In the genomic region with DNA sequence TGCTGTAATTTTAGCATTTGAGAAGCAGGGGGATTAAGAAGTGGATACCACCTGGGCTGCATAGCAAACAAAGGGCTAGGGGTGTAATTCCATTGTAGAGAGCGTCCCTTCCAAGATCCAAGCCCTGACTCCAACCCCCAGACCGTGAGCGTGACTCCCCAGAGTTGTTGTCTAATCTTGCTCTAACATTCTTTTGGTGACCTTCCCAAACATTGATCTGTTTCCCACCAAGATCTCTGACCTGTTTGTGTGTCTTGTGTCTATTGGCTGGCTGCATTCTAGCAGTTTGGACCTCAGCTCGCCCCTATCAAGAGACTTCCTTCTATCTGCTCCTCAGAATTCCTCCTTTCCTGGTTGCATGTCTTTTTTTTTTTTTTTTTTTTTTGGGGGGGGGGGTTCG, we compare ENCODE assay signal across 30 mouse cellular contexts.
"Had no signal": no experiment of that assay in that cellular context is flagged by ENCODE, and none has a peak within 500 bp of the region (broad histone marks: within the 10 kb centered on the region; RNA-seq: fewer than 3 reads in every experiment).

No protein-coding gene starts in this region.

- H3K9ac ChIP-seq: limb, embryonic 12.5 days; limb, embryonic 13.5 days; limb, embryonic 15.5 days; liver, embryonic 13.5 days; liver, embryonic 14.5 days; liver, embryonic 15.5 days; lung, embryonic 14.5 days; lung, embryonic 15.5 days; midbrain, embryonic 12.5 days; midbrain, embryonic 13.5 days; midbrain, embryonic 15.5 days; neural tube, embryonic 12.5 days had no signal

- H3K9me3 ChIP-seq: limb, embryonic 10.5 days; limb, embryonic 12.5 days; limb, embryonic 13.5 days; limb, embryonic 15.5 days; liver, embryonic 13.5 days; liver, embryonic 15.5 days; lung, embryonic 15.5 days; megakaryocyte, embryonic 14.5 days; midbrain, embryonic 10.5 days; midbrain, embryonic 12.5 days; midbrain, embryonic 13.5 days; midbrain, embryonic 15.5 days; neural tube, embryonic 12.5 days had no signal

- H3K27me3 ChIP-seq: limb, embryonic 12.5 days; limb, embryonic 13.5 days; limb, embryonic 15.5 days; liver, embryonic 13.5 days; liver, embryonic 15.5 days; lung, embryonic 15.5 days; megakaryocyte, embryonic 14.5 days; midbrain, embryonic 12.5 days; midbrain, embryonic 13.5 days; midbrain, embryonic 15.5 days; neural tube, embryonic 12.5 days had no signal

- H3K4me1 ChIP-seq: limb, embryonic 10.5 days; limb, embryonic 12.5 days; limb, embryonic 13.5 days; midbrain, embryonic 10.5 days; midbrain, embryonic 12.5 days; midbrain, embryonic 13.5 days; midbrain, embryonic 15.5 days; neural tube, embryonic 12.5 days had no signal

- H3K4me2 ChIP-seq: limb, embryonic 12.5 days; limb, embryonic 13.5 days; limb, embryonic 15.5 days; liver, embryonic 13.5 days; liver, embryonic 15.5 days; lung, embryonic 14.5 days; lung, embryonic 15.5 days; midbrain, embryonic 11.5 days; midbrain, embryonic 12.5 days; midbrain, embryonic 13.5 days; midbrain, embryonic 15.5 days; neural tube, embryonic 12.5 days had no signal

- ATAC-seq: lung, postnatal 0 days; midbrain, embryonic 13.5 days; midbrain, embryonic 15.5 days; midbrain, embryonic 16.5 days had no signal

- DNase-seq: left cerebral cortex, postnatal 4 days; liver; liver, embryonic 13.5 days; lung, adult 18-20 months; lung, adult 2 months; lung, embryonic 14.5 days; lung, postnatal 10 days; lung, postnatal 14 days; lung, postnatal 36 days; lung, postnatal 4 days; midbrain, embryonic 14.5 days had no signal

- H3K4me3 ChIP-seq: left cerebral cortex, adult 2 months; limb, embryonic 10.5 days; limb, embryonic 12.5 days; limb, embryonic 13.5 days; limb, embryonic 15.5 days; liver, embryonic 13.5 days; liver, embryonic 15.5 days; lung, embryonic 15.5 days; megakaryocyte, embryonic 14.5 days; midbrain, embryonic 10.5 days; midbrain, embryonic 12.5 days; midbrain, embryonic 13.5 days; midbrain, embryonic 15.5 days; myocyte; neural tube, embryonic 12.5 days had no signal

- H3K27ac ChIP-seq: left cerebral cortex, adult 2 months; limb, embryonic 10.5 days; limb, embryonic 12.5 days; limb, embryonic 13.5 days; limb, embryonic 15.5 days; liver, embryonic 13.5 days; liver, embryonic 14.5 days; liver, embryonic 15.5 days; lung, embryonic 15.5 days; macrophage; midbrain, embryonic 10.5 days; midbrain, embryonic 12.5 days; midbrain, embryonic 13.5 days; midbrain, embryonic 15.5 days; neural tube, embryonic 12.5 days had no signal
